Mouse (Mus musculus): ENCODE measurements around the gene Cog6.
A peak's percentile ranks its signal among the peaks of the same experiment; 100 is the strongest.

The Cog6 gene

GRCm38 (mm10) chr3:53032432-53032831 lies 15.4 kb upstream of the Cog6 start:
- DNase-seq (ENCODE audit: extremely low read depth, low read depth): peak; percentile 9

- DNase-seq (ENCODE audit: extremely low read depth, low read depth): no peak
Observed at GRCm38 (mm10) chr3:53031586-53031985, 14.5 kb upstream of the Cog6 start.

GRCm38 (mm10) chr3:53029046-53029445 lies 12.0 kb upstream of the Cog6 start:
- peak; percentile 54 for DNase-seq (ENCODE audit: extremely low read depth, low read depth)

- DNase-seq (ENCODE audit: extremely low read depth, low read depth): no peak
Observed at GRCm38 (mm10) chr3:53027333-53027732, 10.3 kb upstream of the Cog6 start.

GRCm38 (mm10) chr3:53007411-53007810 lies 9.6 kb downstream of the Cog6 start:
- no peak for DNase-seq (ENCODE audit: extremely low read depth, low read depth)

GRCm38 (mm10) chr3:53004406-53005114 lies 12.5 kb downstream of the Cog6 start:
- no peak for DNase-seq (ENCODE audit: extremely low read depth, low read depth)

GRCm38 (mm10) chr3:53002076-53002475 lies 15.0 kb downstream of the Cog6 start:
- no peak for DNase-seq (ENCODE audit: extremely low read depth, low read depth)

- no peak for DNase-seq (ENCODE audit: extremely low read depth, low read depth)
Observed at GRCm38 (mm10) chr3:52999996-53000395, 17.0 kb downstream of the Cog6 start.

- DNase-seq (ENCODE audit: extremely low read depth, low read depth): no peak
Observed at GRCm38 (mm10) chr3:52999016-52999744, 17.9 kb downstream of the Cog6 start.

GRCm38 (mm10) chr3:52997381-52997780 lies 19.7 kb downstream of the Cog6 start:
- DNase-seq (ENCODE audit: extremely low read depth, low read depth): no peak

- DNase-seq (ENCODE audit: extremely low read depth, low read depth): no peak
Observed at GRCm38 (mm10) chr3:52996635-52997034, 20.4 kb downstream of the Cog6 start.

GRCm38 (mm10) chr3:52994666-52995065 lies 22.4 kb downstream of the Cog6 start:
- DNase-seq (ENCODE audit: extremely low read depth, low read depth): no peak

- no peak for DNase-seq (ENCODE audit: extremely low read depth, low read depth)
Observed at GRCm38 (mm10) chr3:52993296-52993695, 23.7 kb downstream of the Cog6 start.

- no peak for DNase-seq (ENCODE audit: extremely low read depth, low read depth)
Observed at GRCm38 (mm10) chr3:52990041-52990737, 26.8 kb downstream of the Cog6 start.

- DNase-seq (ENCODE audit: extremely low read depth, low read depth): peak; percentile 24
Observed at GRCm38 (mm10) chr3:52985508-52985941, 31.5 kb downstream of the Cog6 start.

GRCm38 (mm10) chr3:52983772-52984171 lies 33.3 kb downstream of the Cog6 start:
- DNase-seq (ENCODE audit: extremely low read depth, low read depth): no peak

GRCm38 (mm10) chr3:52982993-52983392 lies 34.0 kb downstream of the Cog6 start:
- no peak for DNase-seq (ENCODE audit: extremely low read depth, low read depth)

GRCm38 (mm10) chr3:52974674-52975556 lies 42.1 kb downstream of the Cog6 start:
- peak; percentile 20 for DNase-seq (ENCODE audit: extremely low read depth, low read depth)

- DNase-seq (ENCODE audit: extremely low read depth, low read depth): peak; percentile 29
Observed at GRCm38 (mm10) chr3:52972916-52973315, 44.1 kb downstream of the Cog6 start.

- no peak for DNase-seq (ENCODE audit: extremely low read depth, low read depth)
Observed at GRCm38 (mm10) chr3:52967046-52967445, 50.0 kb downstream of the Cog6 start.

GRCm38 (mm10) chr3:52964206-52964605 lies 52.8 kb downstream of the Cog6 start:
- no peak for DNase-seq (ENCODE audit: extremely low read depth, low read depth)

Measured in MEL-GATA-1-ER (cell line).